Mouse (Mus musculus) granulocyte monocyte progenitor cell, adult 5-6 weeks (primary cell): ENCODE measurements around the gene Gnl3. TPM values are rescaled to one million over a fixed set of nuclear protein-coding genes. Genes with fewer than 3 reads are reported as not detected.

ENCODE experiments used
- total RNA-seq, 2 experiments: library from RNA; stranded (forward) in 1 of 2; stranded (reverse) in 1 of 2; fragments of 200-712, 200-1000 nt in 1 of 2; fragments of >200 nt in 1 of 2; fragmentation: Nextera tagmentation in 1 of 2; gene quantifications; 2 replicates each; pipeline ENCODE4 v1.2.3; 2014 to 2017

Gnl3 gene
- total RNA-seq, 2 experiments from 2014 or later = 299 to 338 TPM

Other genes with a start within 250 kb of the Gnl3 start
- gene Tmem110, start 193.6 kb downstream of the Gnl3 start, total RNA-seq (2014; fragmentation: Nextera tagmentation) = 7.3 and 11.7 TPM in 2 replicates
- 6.3 and 9.1 TPM in 2 replicates for gene Tmem110, start 193.6 kb downstream of the Gnl3 start, total RNA-seq (2017)
- gene Mustn1, start 140.0 kb downstream of the Gnl3 start, total RNA-seq (2014; fragmentation: Nextera tagmentation) = 2.9 TPM in 1 of 2 replicates, not detected in the other
- 0.65 and 2.2 TPM in 2 replicates for gene Mustn1, start 140.0 kb downstream of the Gnl3 start, total RNA-seq (2017)
- gene Itih4, start 132.7 kb downstream of the Gnl3 start, total RNA-seq (2014; fragmentation: Nextera tagmentation) = not detected in 2 replicates
- not detected in 2 replicates for gene Itih4, start 132.7 kb downstream of the Gnl3 start, total RNA-seq (2017)
- not detected in 2 replicates for gene Itih3, start 95.4 kb downstream of the Gnl3 start, total RNA-seq (2014; fragmentation: Nextera tagmentation)
- gene Itih3, start 95.4 kb downstream of the Gnl3 start, total RNA-seq (2017) = not detected in 2 replicates
- gene Itih1, start 75.9 kb downstream of the Gnl3 start, total RNA-seq (2014; fragmentation: Nextera tagmentation) = not detected in 2 replicates
- gene Itih1, start 75.9 kb downstream of the Gnl3 start, total RNA-seq (2017) = not detected in 2 replicates
- 7.8 and 12.9 TPM in 2 replicates for gene Nek4, start 67.8 kb downstream of the Gnl3 start, total RNA-seq (2014; fragmentation: Nextera tagmentation)
- gene Nek4, start 67.8 kb downstream of the Gnl3 start, total RNA-seq (2017) = 11.5 and 16.3 TPM in 2 replicates
- 28.8 and 35.9 TPM in 2 replicates for gene Glt8d1, start 17.8 kb downstream of the Gnl3 start, total RNA-seq (2014; fragmentation: Nextera tagmentation)
- 29.4 and 35.0 TPM in 2 replicates for gene Glt8d1, start 17.8 kb downstream of the Gnl3 start, total RNA-seq (2017)
- 241 and 274 TPM in 2 replicates for gene Spcs1, start 17.5 kb downstream of the Gnl3 start, total RNA-seq (2014; fragmentation: Nextera tagmentation)
- gene Spcs1, start 17.5 kb downstream of the Gnl3 start, total RNA-seq (2017) = 151 and 157 TPM in 2 replicates
- gene Pbrm1, start within 50 bp of the Gnl3 start, total RNA-seq (2014; fragmentation: Nextera tagmentation) = 67.7 and 69.4 TPM in 2 replicates
- 60.3 and 65.7 TPM in 2 replicates for gene Pbrm1, start within 50 bp of the Gnl3 start, total RNA-seq (2017)
- gene Smim4, start 109.8 kb upstream of the Gnl3 start, total RNA-seq (2014; fragmentation: Nextera tagmentation) = 183 and 200 TPM in 2 replicates
- gene Smim4, start 109.8 kb upstream of the Gnl3 start, total RNA-seq (2017) = 85.5 and 91.3 TPM in 2 replicates
- 107 and 116 TPM in 2 replicates for gene Nt5dc2, start 111.9 kb upstream of the Gnl3 start, total RNA-seq (2014; fragmentation: Nextera tagmentation)
- 172 and 213 TPM in 2 replicates for gene Nt5dc2, start 111.9 kb upstream of the Gnl3 start, total RNA-seq (2017)
- gene Stab1, start 149.5 kb upstream of the Gnl3 start, total RNA-seq (2014; fragmentation: Nextera tagmentation) = not detected in 2 replicates
- gene Stab1, start 149.5 kb upstream of the Gnl3 start, total RNA-seq (2017) = 3.0 TPM in 1 of 2 replicates, not detected in the other
- 4.1 TPM in 1 of 2 replicates, not detected in the other for gene Tnnc1, start 189.2 kb upstream of the Gnl3 start, total RNA-seq (2014; fragmentation: Nextera tagmentation)
- 0.82 TPM in 1 of 2 replicates, not detected in the other for gene Tnnc1, start 189.2 kb upstream of the Gnl3 start, total RNA-seq (2017)
- gene Nisch, start 197.8 kb upstream of the Gnl3 start, total RNA-seq (2014; fragmentation: Nextera tagmentation) = 137 and 211 TPM in 2 replicates
- gene Nisch, start 197.8 kb upstream of the Gnl3 start, total RNA-seq (2017) = 86.1 and 111 TPM in 2 replicates
- gene Sema3g, start 198.7 kb upstream of the Gnl3 start, total RNA-seq (2014; fragmentation: Nextera tagmentation) = 0.21 TPM in 1 of 2 replicates, not detected in the other
- not detected in 2 replicates for gene Sema3g, start 198.7 kb upstream of the Gnl3 start, total RNA-seq (2017)
- gene Phf7, start 232.2 kb upstream of the Gnl3 start, total RNA-seq (2014; fragmentation: Nextera tagmentation) = 13.9 and 15.2 TPM in 2 replicates
- 14.8 and 17.4 TPM in 2 replicates for gene Phf7, start 232.2 kb upstream of the Gnl3 start, total RNA-seq (2017)
- 29.9 and 40.9 TPM in 2 replicates for gene Bap1, start 232.3 kb upstream of the Gnl3 start, total RNA-seq (2014; fragmentation: Nextera tagmentation)
- 47.9 and 54.8 TPM in 2 replicates for gene Bap1, start 232.3 kb upstream of the Gnl3 start, total RNA-seq (2017)